Mouse (Mus musculus): ENCODE data around the gene Plk5. TPM values are rescaled to one million over a fixed set of nuclear protein-coding genes. Genes with fewer than 3 reads are reported as not detected.

The Plk5 gene
- total RNA-seq, 2 experiments from 2014 or later, result not detected

DNA sequence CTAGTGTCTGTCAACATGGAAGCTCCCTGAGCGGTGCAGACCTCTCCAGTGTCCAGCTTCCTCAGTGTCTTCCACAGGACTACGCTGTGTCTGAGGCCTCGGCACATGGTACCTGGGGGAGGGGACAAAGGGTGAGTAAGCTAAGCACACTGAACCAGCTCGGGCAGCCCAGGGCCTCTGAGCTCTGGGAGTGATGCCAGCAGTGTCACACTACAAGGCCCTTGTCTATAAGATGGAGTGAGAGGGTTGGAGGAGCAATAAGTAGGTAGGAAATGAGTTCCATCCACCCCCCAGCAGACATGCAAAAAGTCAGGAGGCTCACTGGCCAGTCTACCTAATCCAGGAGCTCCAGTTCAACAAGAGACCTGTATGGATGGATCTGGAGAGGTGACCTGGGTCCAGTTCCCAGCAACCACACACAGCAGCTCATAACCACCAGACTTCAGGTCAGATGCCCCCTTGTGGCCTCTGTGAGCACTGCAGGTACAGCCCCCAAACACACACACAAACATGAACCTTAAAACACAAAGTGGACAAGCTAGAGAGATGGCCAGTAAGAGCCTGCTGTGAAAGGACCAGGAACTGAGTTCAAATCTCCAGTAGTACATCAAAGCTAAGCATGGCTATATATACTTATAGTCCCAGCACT, 46.9 kb downstream of the Plk5 start:
- no peak for ATAC-seq (replicated peaks; ENCODE audit: low FRiP score, poor library complexity, severe bottlenecking)

DNA sequence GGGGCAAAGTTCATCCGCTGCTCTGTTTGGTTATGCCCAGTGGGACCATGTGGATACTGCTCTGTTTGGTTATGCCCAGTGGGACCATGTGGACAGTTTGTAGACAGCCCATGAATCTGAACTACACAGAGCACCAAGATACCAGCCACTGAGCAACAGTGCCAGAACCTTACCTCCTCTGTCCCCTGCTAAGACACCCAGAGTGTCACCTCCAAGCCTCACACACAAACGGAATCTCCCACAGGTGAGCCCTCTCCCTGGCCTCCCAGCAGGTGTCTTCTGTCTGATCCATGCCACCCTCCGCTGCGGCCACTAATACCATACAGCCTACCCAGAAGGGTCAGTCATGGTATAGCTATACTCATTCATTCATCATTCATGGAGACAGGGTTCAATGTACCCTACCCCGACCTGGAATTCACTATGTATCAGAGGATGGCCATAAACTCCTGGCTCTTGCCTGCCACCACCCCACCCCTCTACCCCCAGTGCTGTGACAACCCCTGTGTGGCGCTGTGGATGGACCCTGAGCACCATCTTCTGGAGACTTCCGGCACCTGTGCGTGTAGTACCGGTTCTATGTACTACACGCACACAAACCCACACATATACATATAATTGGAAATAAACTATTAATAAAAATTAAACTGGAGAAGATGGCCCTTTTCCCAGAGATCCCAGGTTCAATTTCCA, 49.4 kb downstream of the Plk5 start:
- no peak for ATAC-seq (replicated peaks; ENCODE audit: low FRiP score, poor library complexity, severe bottlenecking)

DNA sequence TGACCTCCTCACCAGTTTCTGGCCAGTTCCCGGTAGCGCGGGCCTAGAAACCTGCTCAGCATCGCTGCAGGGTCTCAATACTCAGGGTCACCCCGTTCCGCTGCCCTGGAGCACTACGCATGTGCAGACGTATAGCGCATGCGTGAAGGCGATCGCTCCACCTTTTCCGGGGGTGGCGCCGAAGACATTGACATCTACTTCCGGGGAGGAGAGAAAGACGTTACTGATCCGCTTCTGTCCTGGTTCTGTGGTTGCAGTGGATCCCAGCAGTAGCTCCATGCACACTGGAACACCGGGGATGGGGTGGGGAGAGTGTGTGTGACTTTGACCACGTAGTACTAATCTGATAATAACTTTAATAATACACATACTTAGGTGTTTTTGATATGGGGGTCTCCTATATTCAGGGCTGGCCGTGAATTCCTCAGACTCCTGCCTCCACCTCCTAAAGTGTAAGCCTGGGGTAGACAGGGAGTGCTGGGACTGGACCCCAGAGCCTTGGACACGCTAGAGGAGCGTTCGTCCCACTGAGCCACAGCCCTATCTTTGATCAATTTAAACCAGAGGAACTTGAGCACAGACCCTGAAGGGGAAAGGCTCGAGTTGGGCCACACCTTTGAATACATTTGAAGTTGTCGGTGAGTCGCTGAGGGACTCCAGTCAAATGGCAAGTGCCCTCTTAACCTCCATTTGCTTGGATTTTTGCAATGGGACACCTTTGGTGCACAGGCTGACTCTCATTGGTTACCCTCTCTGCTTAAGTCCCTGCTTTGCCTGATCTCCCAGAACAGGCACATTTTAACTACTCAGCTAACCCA, 50.6 kb downstream of the Plk5 start, which contains the start of gene Uqcr11:
TSS of gene Uqcr11 (minus strand) at position 147 of the 818 bp plus-strand sequence.
- peak; percentile 89 for ATAC-seq (replicated peaks; ENCODE audit: low FRiP score, poor library complexity, severe bottlenecking)

- no peak for ATAC-seq (replicated peaks; ENCODE audit: low FRiP score, poor library complexity, severe bottlenecking)
These were observed 51.7 kb downstream of the Plk5 start for GRCm38 (mm10) chr10:80407924-80408323.

DNA sequence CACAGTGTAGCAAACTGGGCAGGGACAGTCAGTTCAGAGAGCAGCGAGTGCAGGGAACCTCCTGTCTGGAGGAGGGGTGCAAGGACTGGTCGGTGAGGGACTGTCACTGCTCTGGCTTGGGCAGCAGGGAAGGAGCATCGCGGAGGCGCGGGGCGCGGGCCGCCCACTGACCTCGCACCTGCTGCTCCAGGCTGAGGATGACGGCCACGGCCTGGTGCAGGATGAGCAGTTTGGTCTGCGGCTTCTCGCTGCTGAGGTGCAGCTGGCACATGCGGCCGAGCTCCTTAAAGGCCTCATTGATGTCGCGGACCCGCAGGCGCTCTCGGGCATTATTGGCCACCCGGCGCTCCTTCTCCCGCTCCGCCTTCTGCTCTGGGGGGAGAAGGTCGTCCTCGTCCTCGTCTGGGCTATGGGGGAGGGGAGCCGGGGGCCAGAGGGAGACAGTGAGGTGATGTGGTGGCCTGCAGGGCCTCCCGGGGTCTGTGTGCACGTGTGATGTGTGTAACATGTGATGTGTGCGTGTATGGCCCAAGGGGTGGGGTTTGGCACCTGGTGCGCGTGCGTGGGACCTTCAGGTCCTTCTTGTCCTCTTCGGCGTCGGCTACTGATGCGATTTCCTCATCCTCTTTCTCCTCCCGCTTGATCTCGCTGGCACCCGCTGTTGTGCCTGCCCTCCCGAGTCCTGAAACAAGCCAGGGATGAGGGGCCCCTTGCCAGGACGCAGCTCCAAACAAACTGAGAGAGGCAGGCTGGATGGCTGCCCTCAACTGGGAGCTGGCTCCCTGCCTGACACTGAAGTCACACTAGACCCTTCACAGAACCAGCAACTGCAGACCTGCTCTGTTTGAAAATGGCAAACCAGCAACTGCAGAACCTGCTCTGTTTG, 56.6 kb downstream of the Plk5 start:
- no peak for ATAC-seq (replicated peaks; ENCODE audit: low FRiP score, poor library complexity, severe bottlenecking)

Other genes starting within 250 kb of the Plk5 start
- 224 and 296 TPM in 2 replicates for gene Stk11, start 240.7 kb upstream of the Plk5 start, total RNA-seq (2015; ENCODE audit: low replicate concordance)
- 440 and 520 TPM in 2 replicates for gene Stk11, start 240.7 kb upstream of the Plk5 start, total RNA-seq (2017; ENCODE audit: low replicate concordance)
- gene Atp5d, start 217.8 kb upstream of the Plk5 start, total RNA-seq (2015; ENCODE audit: low replicate concordance), result 89.3 and 94.8 TPM in 2 replicates
- gene Atp5d, start 217.8 kb upstream of the Plk5 start, total RNA-seq (2017; ENCODE audit: low replicate concordance), result 19.4 and 39.9 TPM in 2 replicates
- not detected in 2 replicates for gene Cbarp, start 215.6 kb upstream of the Plk5 start, total RNA-seq (2015; ENCODE audit: low replicate concordance)
- not detected in 2 replicates for gene Cbarp, start 215.6 kb upstream of the Plk5 start, total RNA-seq (2017; ENCODE audit: low replicate concordance)
- gene Midn, start 208.2 kb upstream of the Plk5 start, total RNA-seq (2015; ENCODE audit: low replicate concordance), result 20.1 and 23.8 TPM in 2 replicates
- gene Midn, start 208.2 kb upstream of the Plk5 start, total RNA-seq (2017; ENCODE audit: low replicate concordance), result 12.5 and 18.2 TPM in 2 replicates
- gene Cirbp, start 190.5 kb upstream of the Plk5 start, total RNA-seq (2015; ENCODE audit: low replicate concordance), result 10.1 and 19.7 TPM in 2 replicates
- gene Cirbp, start 190.5 kb upstream of the Plk5 start, total RNA-seq (2017; ENCODE audit: low replicate concordance), result 33.5 and 39.6 TPM in 2 replicates
- not detected in 2 replicates for gene 1600002K03Rik, start 183.5 kb upstream of the Plk5 start, total RNA-seq (2015; ENCODE audit: low replicate concordance)
- gene 1600002K03Rik, start 183.5 kb upstream of the Plk5 start, total RNA-seq (2017; ENCODE audit: low replicate concordance), result not detected in 2 replicates
- gene Efna2, start 177.0 kb upstream of the Plk5 start, total RNA-seq (2015; ENCODE audit: low replicate concordance), result not detected in 2 replicates
- gene Efna2, start 177.0 kb upstream of the Plk5 start, total RNA-seq (2017; ENCODE audit: low replicate concordance), result not detected in 2 replicates
- gene Mum1, start 130.0 kb upstream of the Plk5 start, total RNA-seq (2015; ENCODE audit: low replicate concordance), result 26.3 and 59.5 TPM in 2 replicates
- gene Mum1, start 130.0 kb upstream of the Plk5 start, total RNA-seq (2017; ENCODE audit: low replicate concordance), result 65.3 and 74.2 TPM in 2 replicates
- gene Ndufs7, start 107.3 kb upstream of the Plk5 start, total RNA-seq (2015; ENCODE audit: low replicate concordance), result 87.6 and 109 TPM in 2 replicates
- 43.9 and 66.0 TPM in 2 replicates for gene Ndufs7, start 107.3 kb upstream of the Plk5 start, total RNA-seq (2017; ENCODE audit: low replicate concordance)
- gene Gamt, start 95.4 kb upstream of the Plk5 start, total RNA-seq (2015; ENCODE audit: low replicate concordance), result 1.4 TPM in 1 of 2 replicates, not detected in the other
- not detected in 2 replicates for gene Gamt, start 95.4 kb upstream of the Plk5 start, total RNA-seq (2017; ENCODE audit: low replicate concordance)
- 35.6 and 83.6 TPM in 2 replicates for gene Dazap1, start 95.0 kb upstream of the Plk5 start, total RNA-seq (2015; ENCODE audit: low replicate concordance)
- 72.0 and 102 TPM in 2 replicates for gene Dazap1, start 95.0 kb upstream of the Plk5 start, total RNA-seq (2017; ENCODE audit: low replicate concordance)
- gene Rps15, start 64.0 kb upstream of the Plk5 start, total RNA-seq (2015; ENCODE audit: low replicate concordance), result 689 and 862 TPM in 2 replicates
- 557 and 668 TPM in 2 replicates for gene Rps15, start 64.0 kb upstream of the Plk5 start, total RNA-seq (2017; ENCODE audit: low replicate concordance)
- gene Apc2, start 60.5 kb upstream of the Plk5 start, total RNA-seq (2015; ENCODE audit: low replicate concordance), result not detected in 2 replicates
- gene Apc2, start 60.5 kb upstream of the Plk5 start, total RNA-seq (2017; ENCODE audit: low replicate concordance), result 0.13 TPM in 1 of 2 replicates, not detected in the other
- gene 2310011J03Rik, start 35.9 kb upstream of the Plk5 start, total RNA-seq (2015; ENCODE audit: low replicate concordance), result 7.2 and 13.4 TPM in 2 replicates
- gene 2310011J03Rik, start 35.9 kb upstream of the Plk5 start, total RNA-seq (2017; ENCODE audit: low replicate concordance), result 6.1 and 10.8 TPM in 2 replicates
- gene Pcsk4, start 27.0 kb upstream of the Plk5 start, total RNA-seq (2015; ENCODE audit: low replicate concordance), result not detected in 2 replicates
- gene Pcsk4, start 27.0 kb upstream of the Plk5 start, total RNA-seq (2017; ENCODE audit: low replicate concordance), result 1.0 TPM in 1 of 2 replicates, not detected in the other
- gene Reep6, start 26.5 kb upstream of the Plk5 start, total RNA-seq (2015; ENCODE audit: low replicate concordance), result 17.2 and 22.3 TPM in 2 replicates
- gene Reep6, start 26.5 kb upstream of the Plk5 start, total RNA-seq (2017; ENCODE audit: low replicate concordance), result 16.8 and 18.2 TPM in 2 replicates
- 0.84 TPM in 1 of 2 replicates, not detected in the other for gene Adamtsl5, start 8.0 kb upstream of the Plk5 start, total RNA-seq (2015; ENCODE audit: low replicate concordance)
- 0.13 and 30.2 TPM in 2 replicates for gene Adamtsl5, start 8.0 kb upstream of the Plk5 start, total RNA-seq (2017; ENCODE audit: low replicate concordance)
- gene Mex3d, start 31.2 kb downstream of the Plk5 start, total RNA-seq (2015; ENCODE audit: low replicate concordance), result 1.4 TPM in 1 of 2 replicates, not detected in the other
- gene Mex3d, start 31.2 kb downstream of the Plk5 start, total RNA-seq (2017; ENCODE audit: low replicate concordance), result 6.7 TPM in 1 of 2 replicates, not detected in the other
- gene Mbd3, start 43.1 kb downstream of the Plk5 start, total RNA-seq (2015; ENCODE audit: low replicate concordance), result 33.5 TPM in 2 replicates
- 39.7 and 45.8 TPM in 2 replicates for gene Mbd3, start 43.1 kb downstream of the Plk5 start, total RNA-seq (2017; ENCODE audit: low replicate concordance)
- 65.8 and 80.0 TPM in 2 replicates for gene Uqcr11, start 50.4 kb downstream of the Plk5 start, total RNA-seq (2015; ENCODE audit: low replicate concordance)
- gene Uqcr11, start 50.4 kb downstream of the Plk5 start, total RNA-seq (2017; ENCODE audit: low replicate concordance), result 67.9 and 87.3 TPM in 2 replicates
- gene Tcf3, start 77.2 kb downstream of the Plk5 start, total RNA-seq (2015; ENCODE audit: low replicate concordance), result 127 and 148 TPM in 2 replicates
- gene Tcf3, start 77.2 kb downstream of the Plk5 start, total RNA-seq (2017; ENCODE audit: low replicate concordance), result 140 and 145 TPM in 2 replicates
- gene Onecut3, start 138.4 kb downstream of the Plk5 start, total RNA-seq (2015; ENCODE audit: low replicate concordance), result not detected in 2 replicates
- not detected in 2 replicates for gene Onecut3, start 138.4 kb downstream of the Plk5 start, total RNA-seq (2017; ENCODE audit: low replicate concordance)
- not detected in 2 replicates for gene Atp8b3, start 182.7 kb downstream of the Plk5 start, total RNA-seq (2015; ENCODE audit: low replicate concordance)
- 0.39 TPM in 1 of 2 replicates, not detected in the other for gene Atp8b3, start 182.7 kb downstream of the Plk5 start, total RNA-seq (2017; ENCODE audit: low replicate concordance)
- 33.5 and 35.7 TPM in 2 replicates for gene Rexo1, start 205.1 kb downstream of the Plk5 start, total RNA-seq (2015; ENCODE audit: low replicate concordance)
- 16.3 and 25.7 TPM in 2 replicates for gene Rexo1, start 205.1 kb downstream of the Plk5 start, total RNA-seq (2017; ENCODE audit: low replicate concordance)
- gene Klf16, start 220.9 kb downstream of the Plk5 start, total RNA-seq (2015; ENCODE audit: low replicate concordance), result 8.4 and 9.4 TPM in 2 replicates
- gene Klf16, start 220.9 kb downstream of the Plk5 start, total RNA-seq (2017; ENCODE audit: low replicate concordance), result 9.9 and 14.1 TPM in 2 replicates
- 44.7 and 49.0 TPM in 2 replicates for gene Abhd17a, start 233.9 kb downstream of the Plk5 start, total RNA-seq (2015; ENCODE audit: low replicate concordance)
- 5.5 and 30.7 TPM in 2 replicates for gene Abhd17a, start 233.9 kb downstream of the Plk5 start, total RNA-seq (2017; ENCODE audit: low replicate concordance)
- gene Scamp4, start 246.4 kb downstream of the Plk5 start, total RNA-seq (2015; ENCODE audit: low replicate concordance), result 8.8 and 10.5 TPM in 2 replicates
- gene Scamp4, start 246.4 kb downstream of the Plk5 start, total RNA-seq (2017; ENCODE audit: low replicate concordance), result 2.3 and 6.9 TPM in 2 replicates
- gene Adat3, start 246.4 kb downstream of the Plk5 start, total RNA-seq (2015; ENCODE audit: low replicate concordance), result not detected in 2 replicates
- gene Adat3, start 246.4 kb downstream of the Plk5 start, total RNA-seq (2017; ENCODE audit: low replicate concordance), result 1.4 TPM in 1 of 2 replicates, not detected in the other
- 0.72 and 1.7 TPM in 2 replicates for gene Gm49322, start 249.6 kb downstream of the Plk5 start, total RNA-seq (2015; ENCODE audit: low replicate concordance)
- 0.64 and 5.4 TPM in 2 replicates for gene Gm49322, start 249.6 kb downstream of the Plk5 start, total RNA-seq (2017; ENCODE audit: low replicate concordance)

All from erythroid progenitor cell, adult 5-6 weeks (primary cell).